Mouse (Mus musculus) Patski (cell line): Measurements from ENCODE around the gene Tut4. TPM values are rescaled to one million over a fixed set of nuclear protein-coding genes. Genes with fewer than 3 reads are reported as not detected.

Experiments used
- ATAC-seq: fragments of 100-300 bp; one replicate; pipeline ENCODE4 v1.8.0; 2021
- CTCF ChIA-PET: fragments of 350-600 bp; sonication (Branson Sonifier 250); formaldehyde crosslinking; loops from one replicate; lab custom pipeline; 2022; ENCODE audit warnings: inconsistent platforms; lab: Charles Lee
- POLR2A ChIA-PET: fragments of 350-600 bp; sonication (Branson Sonifier 250); formaldehyde crosslinking; loops from one replicate; lab custom pipeline; 2022; ENCODE audit warnings: antibody characterized with exemption, inconsistent platforms; lab: Charles Lee
- DNase-seq: peaks from one replicate; pipeline ENCODE4 v3.0.0-alpha.2; 2011; ENCODE audit warnings: low read depth, low spot score
- H3K27me3 ChIP-seq: fragments of 371-371 bp; one replicate; pipeline ENCODE4 v1.5.1; 2021
- CTCF ChIP-seq: fragments of 100-300 bp; IDR thresholded peaks from one replicate; pipeline ENCODE4 v1.5.1; 2021
- in situ Hi-C: fragments of 300-500 bp; cut with MboI; formaldehyde crosslinking; loops from 3 replicates; pipeline ENCODE4 v1.11.1; 2018; ENCODE audit warnings: low pct_unique_long_range_greater_than_20kb, mixed read lengths
- polyA plus RNA-seq: library from polyadenylated mRNA; unstranded; gene quantifications from one replicate; pipeline ENCODE4 v1.2.3, GENCODE M21; 2021

Gene Tut4
- polyA plus RNA-seq, 1 experiment from 2014 or later, result 23.9 TPM

- CTCF ChIA-PET, result interaction anchor here (1.3 kb wide), 1 partner anchor 8 kb away, joined by 5 read pairs; no protein-coding TSS in a partner anchor
- no peaks in the 10 kb centered on the region for H3K27me3 ChIP-seq
- no peak for ATAC-seq
- no peak for TF ChIP-seq CTCF
- no peak for DNase-seq
- in situ Hi-C loops, result no loop called here
- POLR2A ChIA-PET, result no interaction called here
Measured at GRCm38 (mm10) chr4:108608651-108609050, 149.4 kb downstream of the Tut4 start.

Other genes starting within 250 kb of the Tut4 start
- 0.05 TPM for gene Zyg11a, start 241.4 kb upstream of the Tut4 start, polyA plus RNA-seq
- gene Zyg11b, start 158.3 kb upstream of the Tut4 start, polyA plus RNA-seq, result 16.8 TPM
- 30.0 TPM for gene Coa7, start 131.3 kb upstream of the Tut4 start, polyA plus RNA-seq
- not detected for gene Shisal2a, start 76.1 kb upstream of the Tut4 start, polyA plus RNA-seq
- gene Gpx7, start 52.5 kb upstream of the Tut4 start, polyA plus RNA-seq, result not detected
- 37.3 TPM for gene Prpf38a, start 119.9 kb downstream of the Tut4 start, polyA plus RNA-seq
- gene Orc1, start 120.0 kb downstream of the Tut4 start, polyA plus RNA-seq, result 2.1 TPM
- 47.3 TPM for gene Cc2d1b, start 160.5 kb downstream of the Tut4 start, polyA plus RNA-seq